Mouse (Mus musculus): Measurements from ENCODE around the gene Myh7b.
"Not testable (repeated sequence)": the region's sequence is repeated elsewhere in the genome, so short reads cannot be mapped to it uniquely, and the experiment has no call there.

The Myh7b gene

DNA sequence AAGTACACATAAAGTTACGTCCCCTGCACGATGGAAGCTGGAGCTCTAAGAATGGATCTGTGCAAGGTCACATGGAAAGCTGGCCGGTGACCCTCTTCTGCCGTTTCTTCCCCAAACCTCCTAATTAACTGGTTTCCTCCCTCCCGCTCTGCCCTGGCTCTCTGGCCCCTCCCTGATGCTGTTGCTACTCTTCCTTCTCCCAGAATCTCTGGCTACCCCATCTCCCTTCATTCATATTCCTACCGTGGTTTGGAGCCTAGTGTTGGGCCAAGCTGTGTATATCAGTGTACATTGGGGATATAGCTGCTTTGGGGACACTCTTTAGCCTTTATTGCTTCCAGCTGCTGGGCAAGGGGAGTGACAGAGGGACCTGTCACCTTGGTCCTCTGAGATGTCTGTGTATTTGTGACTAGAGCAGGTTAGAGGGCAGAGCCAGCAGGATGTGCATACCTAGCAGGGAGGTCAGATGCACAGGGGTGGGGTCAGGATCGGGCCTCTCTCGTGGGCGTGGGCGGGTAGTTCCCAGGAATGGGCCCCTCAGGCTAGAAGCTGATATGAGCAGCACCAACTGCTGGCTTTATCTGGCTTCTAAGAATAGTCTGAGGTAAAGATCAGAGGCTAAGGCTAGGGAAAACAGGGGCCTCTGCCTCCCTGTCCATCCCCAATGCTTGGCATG is 6.3 kb upstream of the Myh7b start:
- no peak for DNase-seq (ENCODE audit: low spot score)

GRCm38 (mm10) chr2:155605236-155605589 is 5.8 kb upstream of the Myh7b start:
- DNase-seq (ENCODE audit: low spot score), result not testable (repeated sequence)

DNA sequence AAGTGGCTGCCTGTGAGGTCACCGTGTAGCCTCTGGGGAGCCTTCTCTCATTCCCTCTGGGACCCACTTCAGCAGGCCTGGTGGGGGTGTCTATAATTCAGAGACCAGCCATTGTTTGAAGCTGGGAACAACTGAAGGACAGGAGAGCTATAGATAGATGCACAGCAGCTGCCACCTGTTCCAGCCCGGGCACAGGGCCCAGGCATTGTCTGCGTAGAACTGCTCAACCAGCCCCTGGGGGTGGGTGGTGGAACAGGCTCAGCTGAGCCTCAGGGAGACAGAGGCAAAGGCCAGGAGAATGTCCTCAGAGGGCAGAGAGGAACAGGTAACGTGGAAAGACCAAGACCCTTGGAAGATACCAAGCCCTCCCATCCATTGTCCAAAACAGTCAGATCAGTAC is 4.7 kb upstream of the Myh7b start:
- DNase-seq (ENCODE audit: low spot score), result no peak

DNA sequence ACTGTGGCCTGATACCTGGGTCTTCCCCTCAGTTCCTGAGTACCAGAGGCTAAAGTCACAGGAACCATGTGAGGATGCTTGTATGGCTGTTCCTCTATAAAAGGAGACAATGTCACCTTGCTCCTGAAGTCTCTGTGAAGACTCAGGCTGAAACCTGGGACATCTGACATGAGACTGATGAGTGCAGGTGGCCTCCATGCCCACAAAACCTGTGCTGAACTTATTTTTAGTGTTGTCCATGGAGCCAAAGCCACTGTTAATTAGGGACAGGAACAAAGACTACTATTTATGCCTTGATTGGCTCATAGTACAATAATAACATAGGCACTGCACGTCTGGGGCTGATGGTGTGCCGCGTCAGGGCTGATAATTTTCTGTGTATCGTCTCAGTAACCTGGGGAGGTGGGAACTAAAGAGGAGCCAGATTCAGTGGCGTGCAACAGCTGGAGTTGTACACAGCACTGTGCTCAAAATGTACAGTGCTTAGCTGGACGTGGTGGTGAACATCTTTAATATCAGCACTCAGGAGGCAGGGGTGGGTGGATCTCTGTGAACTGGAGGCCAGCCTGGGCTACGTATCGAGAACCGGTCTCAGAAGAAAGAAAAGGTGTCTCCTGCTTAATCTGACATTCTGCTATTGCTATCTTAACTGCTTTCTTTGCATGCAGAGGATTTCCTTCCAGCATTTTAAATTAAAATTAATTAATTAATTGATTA is 980 bp downstream of the Myh7b start:
- no peak for DNase-seq (ENCODE audit: low spot score)

- peak; percentile 28 for DNase-seq (ENCODE audit: low spot score)
Measured at GRCm38 (mm10) chr2:155613326-155613755, 2.3 kb downstream of the Myh7b start.

GRCm38 (mm10) chr2:155613953-155614352 is 2.9 kb downstream of the Myh7b start:
- DNase-seq (ENCODE audit: low spot score), result no peak

DNA sequence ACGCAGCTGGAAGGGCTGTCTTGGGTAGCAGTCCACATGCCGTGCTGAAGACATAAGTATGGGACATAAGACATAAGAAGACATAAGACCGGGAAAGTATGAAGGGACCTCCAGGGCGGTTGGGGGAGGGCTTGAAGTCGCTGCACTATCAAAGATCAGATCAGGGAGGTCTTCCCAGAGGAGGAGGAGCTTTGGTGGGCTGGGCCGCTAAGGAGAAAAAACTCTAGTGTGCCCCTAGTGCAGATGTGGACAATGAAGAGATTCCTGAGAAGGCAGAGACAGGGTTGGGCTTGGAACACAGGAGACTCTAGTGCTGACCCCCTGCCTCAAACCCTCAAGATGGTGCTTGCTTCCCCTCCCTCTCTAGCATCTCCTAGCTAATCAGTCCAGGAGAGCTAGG is 6.0 kb downstream of the Myh7b start:
- DNase-seq (ENCODE audit: low spot score), result no peak

GRCm38 (mm10) chr2:155619817-155620216 is 8.8 kb downstream of the Myh7b start:
- DNase-seq (ENCODE audit: low spot score), result peak; percentile 65

DNA sequence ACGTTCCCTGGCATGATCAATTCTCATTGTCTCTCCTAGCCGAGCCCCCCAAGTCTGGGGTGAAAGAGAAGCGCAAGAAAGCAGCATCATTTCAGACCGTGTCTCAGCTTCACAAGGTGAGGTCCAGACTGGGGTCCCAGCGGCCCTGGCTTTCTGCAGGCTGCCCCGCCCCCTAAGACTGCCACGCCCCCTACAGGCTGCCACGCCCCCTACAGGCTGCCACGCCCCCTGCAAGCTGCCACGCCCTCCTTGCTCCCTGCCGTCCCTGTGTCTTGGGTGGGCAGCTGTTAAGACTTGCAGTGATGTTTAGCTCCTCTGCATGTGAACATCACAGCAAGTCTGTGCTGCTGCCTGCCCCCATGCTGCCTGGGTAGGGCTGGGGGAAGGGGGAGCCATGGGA is 11.6 kb downstream of the Myh7b start:
- DNase-seq (ENCODE audit: low spot score), result no peak

GRCm38 (mm10) chr2:155623996-155624395 is 13.0 kb downstream of the Myh7b start:
- no peak for DNase-seq (ENCODE audit: low spot score)

GRCm38 (mm10) chr2:155624730-155625129 is 13.7 kb downstream of the Myh7b start:
- DNase-seq (ENCODE audit: low spot score), result no peak

DNA sequence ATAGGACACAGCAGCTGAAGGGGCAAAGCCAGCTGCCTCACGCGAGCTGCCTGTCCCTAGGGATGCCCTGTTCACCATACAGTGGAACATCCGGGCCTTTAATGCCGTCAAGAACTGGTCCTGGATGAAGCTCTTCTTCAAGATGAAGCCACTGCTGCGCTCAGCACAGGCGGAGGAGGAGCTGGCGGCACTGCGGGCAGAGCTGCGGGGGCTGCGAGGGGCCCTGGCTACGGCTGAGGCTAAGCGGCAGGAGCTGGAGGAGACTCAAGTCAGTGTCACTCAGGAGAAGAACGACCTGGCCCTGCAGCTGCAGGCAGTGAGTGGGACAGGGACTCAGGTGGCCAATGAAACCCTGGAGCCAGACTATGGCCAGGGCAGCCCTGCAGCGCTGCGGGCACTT is 15.3 kb downstream of the Myh7b start:
- no peak for DNase-seq (ENCODE audit: low spot score)

GRCm38 (mm10) chr2:155627030-155627738 is 16.2 kb downstream of the Myh7b start:
- DNase-seq (ENCODE audit: low spot score), result no peak

GRCm38 (mm10) chr2:155628112-155628511 is 17.1 kb downstream of the Myh7b start:
- DNase-seq (ENCODE audit: low spot score), result no peak

DNA sequence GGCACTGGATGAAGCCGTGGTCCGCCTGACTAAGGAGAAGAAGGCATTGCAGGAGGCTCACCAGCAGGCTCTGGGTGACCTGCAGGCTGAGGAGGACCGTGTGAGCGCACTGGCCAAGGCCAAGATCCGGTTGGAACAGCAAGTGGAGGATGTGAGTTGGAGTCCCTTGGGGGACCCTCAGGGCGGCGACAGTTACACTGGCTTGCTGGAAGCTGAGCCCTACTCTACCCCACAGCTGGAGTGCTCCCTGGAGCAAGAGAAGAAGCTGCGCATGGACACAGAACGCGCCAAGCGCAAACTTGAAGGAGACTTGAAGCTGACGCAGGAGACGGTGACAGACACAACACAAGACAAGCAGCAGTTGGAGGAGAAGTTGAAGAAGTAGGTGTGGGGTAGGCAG is 17.5 kb downstream of the Myh7b start:
- no peak for DNase-seq (ENCODE audit: low spot score)

- DNase-seq (ENCODE audit: low spot score), result no peak
Measured at GRCm38 (mm10) chr2:155629231-155629661, 18.2 kb downstream of the Myh7b start.

GRCm38 (mm10) chr2:155630153-155630552 is 19.1 kb downstream of the Myh7b start:
- no peak for DNase-seq (ENCODE audit: low spot score)

DNA sequence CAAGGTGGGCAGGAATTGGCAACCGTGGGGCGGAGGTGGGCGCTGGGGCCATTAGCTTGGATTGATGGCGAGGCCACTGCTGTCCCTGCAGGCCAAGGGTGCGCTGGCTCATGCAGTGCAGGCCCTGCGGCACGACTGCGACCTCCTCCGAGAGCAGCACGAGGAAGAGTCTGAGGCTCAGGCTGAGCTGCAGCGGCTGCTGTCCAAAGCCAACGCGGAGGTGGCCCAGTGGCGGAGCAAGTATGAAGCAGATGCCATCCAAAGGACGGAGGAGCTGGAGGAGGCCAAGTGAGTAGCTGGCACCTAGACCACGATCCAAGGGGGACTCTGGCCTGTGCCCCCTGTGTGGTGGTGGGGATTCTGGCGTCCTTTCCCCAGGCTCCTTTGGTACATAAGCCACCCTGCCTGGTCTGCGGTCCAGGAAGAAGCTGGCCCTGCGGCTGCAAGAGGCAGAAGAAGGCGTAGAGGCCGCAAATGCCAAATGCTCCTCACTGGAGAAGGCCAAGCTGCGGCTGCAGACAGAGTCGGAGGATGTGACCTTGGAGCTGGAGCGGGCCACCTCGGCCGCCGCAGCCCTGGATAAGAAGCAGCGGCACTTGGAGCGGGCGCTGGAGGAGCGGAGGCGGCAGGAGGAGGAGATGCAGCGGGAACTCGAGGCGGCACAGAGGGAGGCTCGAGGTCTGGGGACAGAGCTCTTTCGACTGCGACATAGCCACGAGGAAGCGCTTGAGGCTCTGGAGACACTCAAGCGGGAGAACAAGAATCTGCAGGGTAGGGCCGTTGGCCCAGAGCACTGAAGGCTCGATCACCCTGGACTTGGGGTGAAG is 19.8 kb downstream of the Myh7b start:
- DNase-seq (ENCODE audit: low spot score), result peak; percentile 71

GRCm38 (mm10) chr2:155632138-155632936 is 21.3 kb downstream of the Myh7b start:
- DNase-seq (ENCODE audit: low spot score), result no peak

DNA sequence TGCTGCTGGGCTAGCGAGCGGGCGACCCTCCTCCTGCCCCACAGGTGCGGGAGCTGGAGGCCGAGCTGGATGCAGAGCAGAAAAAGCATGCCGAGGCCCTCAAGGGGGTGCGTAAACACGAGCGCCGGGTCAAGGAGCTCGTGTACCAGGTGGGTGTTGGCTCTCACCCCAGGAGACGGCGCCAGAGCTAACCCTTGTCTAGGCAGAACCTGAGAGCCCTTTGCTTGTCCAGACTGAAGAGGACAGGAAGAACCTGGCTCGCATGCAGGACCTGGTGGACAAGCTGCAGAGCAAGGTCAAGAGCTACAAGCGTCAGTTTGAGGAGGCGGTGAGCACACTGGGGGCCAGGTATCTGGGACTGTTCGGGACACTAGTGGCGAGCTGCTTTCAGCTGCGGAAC is 22.1 kb downstream of the Myh7b start:
- no peak for DNase-seq (ENCODE audit: low spot score)

GRCm38 (mm10) chr2:155633731-155634130 is 22.7 kb downstream of the Myh7b start:
- no peak for DNase-seq (ENCODE audit: low spot score)
